In the genomic region with DNA sequence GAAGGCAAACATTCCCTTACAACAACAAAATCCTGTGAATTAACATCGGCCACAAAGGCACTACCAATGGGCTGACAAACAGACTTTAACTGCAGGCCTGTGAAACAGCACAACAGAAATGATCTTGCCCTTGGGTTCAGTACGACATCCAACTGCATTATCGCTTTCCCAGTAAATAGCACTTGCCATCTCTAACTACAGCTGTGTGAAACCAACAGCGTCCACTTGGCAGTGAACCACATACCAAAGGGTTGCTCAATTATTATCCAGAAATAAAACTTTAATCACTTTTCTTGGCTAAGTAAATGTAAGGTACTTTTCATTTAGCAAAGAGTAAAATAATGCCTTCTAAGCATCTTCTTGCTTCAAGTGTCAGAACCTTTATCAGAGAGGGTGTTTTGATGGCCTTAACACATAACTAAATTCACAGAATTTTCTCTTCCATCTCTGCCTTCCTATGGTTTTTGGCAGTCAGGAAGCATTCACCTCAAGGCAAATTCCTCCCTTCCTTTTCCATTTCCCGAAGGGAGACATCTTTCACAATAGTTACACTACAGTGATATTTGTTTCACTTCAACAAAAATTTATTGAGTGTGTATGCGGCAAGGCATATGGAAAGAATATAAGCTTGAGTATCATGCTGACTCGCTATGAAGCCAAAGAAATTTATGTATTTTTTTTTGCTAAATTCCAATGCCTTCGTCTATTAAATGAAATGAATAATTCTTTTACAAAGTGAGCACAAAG, we compare ENCODE assay signal across 12 mouse cellular contexts.
A peak's percentile ranks its signal among the peaks of the same experiment; 100 is the strongest.
DNase-seq lines count a peak whose midpoint lies in the region; ATAC-seq lines count a peak whose summit lies in the region.
"Had no signal": no experiment of that assay in that cellular context is flagged by ENCODE, and none has a peak within 500 bp of the region (broad histone marks: within the 10 kb centered on the region; RNA-seq: fewer than 3 reads in every experiment).

No protein-coding gene starts in this region.

- no peaks in the 10 kb centered on the region for H3K36me3 ChIP-seq in kidney, embryonic 16.5 days (ENCODE audit: insufficient read depth, low read length)

- no peak overlapping the region for H3K4me3 ChIP-seq in kidney, embryonic 16.5 days (ENCODE audit: low read length)
- H3K4me3 ChIP-seq: megakaryocyte, embryonic 14.5 days had no signal

- no peaks in the 10 kb centered on the region for H3K27me3 ChIP-seq in kidney, embryonic 16.5 days (ENCODE audit: insufficient read depth, low read length)
- H3K27me3 ChIP-seq: CH12.LX; megakaryocyte, embryonic 14.5 days had no signal

- intact Hi-C loops in left cerebral cortex, postnatal 25 days (cut with DNase I) = no loop called here

- H3K9ac ChIP-seq in kidney, embryonic 16.5 days (replicated peaks; ENCODE audit: low read length) = no peak overlapping the region

- 75% methylated on average over 8 of the region's 8 CpGs for WGBS in kidney, embryonic 16.5 days

- H3K4me1 ChIP-seq in kidney, embryonic 16.5 days (ENCODE audit: insufficient read depth, low read length) = no peaks in the 10 kb centered on the region
- H3K4me1 ChIP-seq: megakaryocyte, embryonic 14.5 days had no signal

- DNase-seq in kidney, adult 11 months = peak; percentile 58
- peak; percentile 86 for DNase-seq in NIH3T3 (ENCODE audit: low read depth)
- DNase-seq in gastrocnemius, postnatal 10 days = peak; percentile 14
- DNase-seq in kidney, postnatal 36 days = peak; percentile 60 to 63
- no peak for DNase-seq in left cerebral cortex, adult 9 months (ENCODE audit: low spot score in 2 of 2)
- no peak for DNase-seq in left cerebral cortex, postnatal 25 days (ENCODE audit: low spot score in 2 of 2)
- no peak for DNase-seq in thymus, postnatal 10 days (ENCODE audit: low spot score in 2 of 2)
- DNase-seq: cerebellum, adult 18-20 months; right cerebral cortex, postnatal 14 days had no signal

- H3K4me2 ChIP-seq in kidney, embryonic 16.5 days (replicated peaks; ENCODE audit: low read depth, low read length) = no peak overlapping the region

- no peak for ATAC-seq in kidney, embryonic 16.5 days (ENCODE audit: low FRiP score, low TSS enrichment)

- H3K27ac ChIP-seq in kidney, embryonic 16.5 days (ENCODE audit: low read length) = no peak overlapping the region

- H3K9me3 ChIP-seq in kidney, embryonic 16.5 days (ENCODE audit: low read length) = no peaks in the 10 kb centered on the region
- H3K9me3 ChIP-seq: megakaryocyte, embryonic 14.5 days had no signal

Comparison
In these comparisons a context has a peak if more than half of its experiments do, and no peak if none do; other contexts are left out.
1. DNase-seq: peak in kidney, adult 11 months (single experiment), NIH3T3 (single experiment), gastrocnemius, postnatal 10 days (single experiment) and kidney, postnatal 36 days (2 of 2); none in left cerebral cortex, adult 9 months (0 of 2), left cerebral cortex, postnatal 25 days (0 of 2) and thymus, postnatal 10 days (0 of 2).